Mouse (Mus musculus): Measurements from ENCODE around the gene 5730507C01Rik.
"Not testable (repeated sequence)": the region's sequence is repeated elsewhere in the genome, so short reads cannot be mapped to it uniquely, and the experiment has no call there.

Gene 5730507C01Rik

GRCm38 (mm10) chr12:18514171-18514570 lies at the start of gene 5730507C01Rik:
Gene 5730507C01Rik, plus strand, starts transcription at chr12:18514510.
- peak; percentile 2 for DNase-seq (ENCODE audit: low read depth)

- DNase-seq (ENCODE audit: low read depth), result not testable (repeated sequence)
These were observed 306 bp downstream of the 5730507C01Rik start for GRCm38 (mm10) chr12:18514616-18515015.

GRCm38 (mm10) chr12:18515077-18515476 lies 767 bp downstream of the 5730507C01Rik start:
- DNase-seq (ENCODE audit: low read depth), result not testable (repeated sequence)
